Mouse (Mus musculus) layer of hippocampus, adult 8-10 months (tissue): ENCODE data around the gene Col5a1. TPM values are rescaled to one million over a fixed set of nuclear protein-coding genes. Genes with fewer than 3 reads are reported as not detected.

Experiments
- DNase-seq, 2 experiments: peaks; one replicate each; pipeline ENCODE4 v3.0.0; 2022; ENCODE audit warnings: low spot score in 2 of 2
- total RNA-seq, 4 experiments: library from RNA; stranded (reverse); gene quantifications; 2 replicates each; pipeline ENCODE4 v1.2.4; 2022

Col5a1 gene
- total RNA-seq, 4 experiments from 2014 or later = 5.5 to 7.7 (median 5.8) TPM

DNA sequence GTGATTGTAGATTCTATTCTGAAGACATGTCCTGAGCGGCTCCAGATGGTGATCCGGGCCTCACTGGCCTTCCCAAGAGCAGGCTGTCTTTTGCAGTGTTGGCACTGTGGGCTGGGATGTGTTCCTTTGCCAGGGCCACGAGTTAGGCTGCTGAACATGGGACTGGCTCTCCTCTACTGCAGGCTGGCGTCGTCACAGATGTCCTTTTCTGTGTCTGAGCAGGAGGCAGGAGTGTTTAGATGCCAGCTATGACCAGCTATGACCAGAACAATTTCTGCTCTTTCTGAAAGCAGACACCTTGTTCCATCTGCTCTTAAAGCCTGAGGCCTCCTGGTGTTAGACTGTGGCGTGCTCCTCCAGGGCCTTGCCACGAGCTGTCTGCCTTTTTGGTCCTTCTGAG is 31.9 kb downstream of the Col5a1 start:
- DNase-seq = no peak

DNA sequence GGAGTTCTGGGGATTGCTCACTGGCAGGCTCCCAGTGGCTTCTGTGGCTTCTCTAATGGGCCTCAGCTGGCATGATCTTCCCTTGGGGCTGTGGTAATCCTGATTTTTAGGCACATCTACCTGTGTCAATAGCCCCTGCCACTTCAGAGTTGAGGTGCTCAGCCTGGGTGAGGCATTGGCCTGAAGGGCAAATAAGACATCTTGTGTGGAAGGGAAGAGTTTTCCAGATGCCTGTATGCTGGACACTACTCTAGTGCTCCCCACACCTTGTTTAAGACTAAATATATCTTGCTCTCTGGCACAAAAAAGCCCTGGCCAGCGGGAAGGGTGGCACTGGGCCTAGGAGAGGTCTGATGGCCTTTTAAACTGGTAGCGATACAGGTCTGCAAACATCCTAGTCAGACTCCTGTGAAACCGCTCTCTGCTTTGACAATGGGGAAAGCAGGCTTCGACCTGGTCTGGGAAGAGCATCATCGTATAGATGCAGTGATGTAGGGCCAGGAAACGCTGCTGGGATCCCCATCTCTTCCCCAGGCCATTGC is 33.2 kb downstream of the Col5a1 start:
- no peak for DNase-seq

DNA sequence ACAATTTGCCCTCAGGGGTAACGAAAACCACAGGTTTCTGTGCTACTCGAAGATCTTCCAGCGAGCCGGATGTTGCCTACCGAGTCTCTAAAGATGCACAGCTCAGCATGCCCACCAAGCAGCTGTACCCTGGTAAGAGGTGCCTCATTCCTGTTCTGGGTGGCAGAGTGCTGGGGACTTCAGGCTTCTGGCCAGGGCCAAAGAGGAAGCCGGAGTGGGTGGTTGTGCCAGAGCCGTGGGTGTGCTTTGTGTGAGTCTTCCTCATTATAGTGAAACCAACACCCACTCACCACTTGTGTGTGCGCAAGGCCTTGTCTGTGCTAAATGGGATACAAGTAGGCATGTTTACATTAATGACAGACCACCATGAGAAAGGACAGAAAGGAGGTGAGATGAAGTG is 35.8 kb downstream of the Col5a1 start:
- no peak for DNase-seq

DNA sequence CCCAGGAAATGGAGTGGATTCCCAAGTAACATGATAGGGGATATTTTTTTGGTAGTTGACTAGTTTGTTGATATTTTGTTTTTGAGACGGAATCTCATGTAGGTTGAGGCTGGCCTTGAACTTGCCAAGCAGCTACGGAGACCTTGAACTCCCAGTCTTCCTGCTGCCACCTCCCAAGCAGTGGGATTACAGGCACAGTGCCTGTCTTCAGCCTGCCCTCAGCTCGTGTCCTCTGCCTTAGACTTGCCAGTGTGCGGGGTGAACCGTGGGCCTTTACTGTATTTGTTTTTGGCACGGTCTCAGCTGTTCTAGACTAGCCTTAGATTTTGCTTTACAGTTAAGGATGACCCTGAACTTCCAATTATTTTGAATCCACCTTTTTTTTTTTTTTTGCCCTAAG is 37.5 kb downstream of the Col5a1 start:
- DNase-seq = no peak

DNA sequence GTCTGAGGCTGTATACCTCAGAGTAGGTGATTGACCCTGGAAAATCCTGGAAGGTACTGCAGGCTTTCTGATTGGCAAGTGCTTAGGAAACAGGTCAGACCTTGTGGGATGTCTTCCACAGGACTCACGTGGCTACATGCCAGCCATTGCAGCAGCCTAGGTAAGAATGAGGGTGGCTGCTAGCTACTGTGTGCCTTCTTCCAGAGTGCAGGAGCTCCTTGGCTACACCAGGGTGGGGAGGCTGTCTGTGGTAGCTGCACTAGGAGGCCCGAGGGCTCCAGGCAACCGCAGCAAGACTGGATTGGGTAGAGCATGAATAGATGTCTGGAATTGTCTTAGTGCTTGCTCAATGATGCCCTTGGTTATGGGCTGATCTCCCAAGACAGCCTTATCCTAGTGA is 38.2 kb downstream of the Col5a1 start:
- no peak for DNase-seq

DNA sequence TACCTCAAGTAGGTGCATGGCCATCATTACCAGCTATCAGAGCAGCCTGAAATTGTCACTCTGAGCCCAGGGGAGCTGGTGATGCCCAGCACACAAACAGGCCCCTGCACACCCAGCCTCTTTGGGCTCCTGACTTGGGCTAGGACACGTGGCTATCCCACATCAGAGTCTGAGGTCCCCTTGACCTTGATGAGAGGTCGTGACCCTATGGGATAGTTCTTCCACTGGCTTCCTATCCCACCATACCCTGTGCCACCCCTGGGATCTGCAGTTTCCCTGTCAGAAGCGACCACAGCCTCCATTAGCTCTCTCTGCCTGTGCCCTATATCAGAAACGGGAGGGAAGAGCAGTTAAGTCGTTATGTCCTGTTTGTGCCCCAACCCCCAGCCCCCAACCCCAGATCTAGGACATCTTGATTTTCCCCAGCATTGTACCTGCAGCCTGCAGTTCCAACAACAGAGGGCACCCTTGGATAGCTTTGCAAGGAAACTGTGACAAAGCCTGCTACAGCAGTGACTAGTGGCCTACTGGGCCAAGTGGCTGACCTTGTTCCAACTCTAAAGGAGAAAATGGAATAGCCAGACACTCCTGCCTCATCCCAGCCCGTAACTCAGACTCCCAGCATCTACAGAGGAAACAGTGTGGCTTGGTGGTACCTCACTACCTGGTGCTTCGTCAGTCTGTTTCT is 40.4 kb downstream of the Col5a1 start:
- peak; percentile 34 to 75 for DNase-seq

DNA sequence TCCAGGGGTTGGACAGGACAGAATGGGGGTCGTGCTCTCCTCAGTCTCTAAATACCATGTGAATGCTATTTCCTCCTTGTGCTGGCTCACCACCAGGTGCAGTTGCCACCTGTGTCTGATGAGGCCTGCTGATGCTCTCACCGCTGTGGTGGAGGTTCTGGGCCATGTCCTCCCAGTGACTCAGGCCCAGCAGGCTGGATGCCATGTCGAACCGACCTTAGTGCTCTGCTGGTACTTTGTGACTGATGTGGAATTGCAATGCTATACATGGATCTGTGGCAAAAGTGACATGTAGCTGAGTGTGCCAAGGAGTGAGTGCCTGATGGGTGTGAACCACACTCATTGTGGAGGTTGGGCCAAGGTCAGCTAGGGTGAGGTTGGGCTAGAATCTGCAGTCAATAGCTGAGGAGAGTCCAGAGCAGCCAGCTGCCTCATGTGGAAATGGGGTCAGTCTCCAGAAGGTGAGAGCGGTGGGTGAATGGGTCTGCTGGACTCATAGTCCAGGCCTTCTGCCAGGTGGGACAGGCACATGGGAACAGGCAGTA is 44.3 kb downstream of the Col5a1 start:
- DNase-seq = no peak

DNA sequence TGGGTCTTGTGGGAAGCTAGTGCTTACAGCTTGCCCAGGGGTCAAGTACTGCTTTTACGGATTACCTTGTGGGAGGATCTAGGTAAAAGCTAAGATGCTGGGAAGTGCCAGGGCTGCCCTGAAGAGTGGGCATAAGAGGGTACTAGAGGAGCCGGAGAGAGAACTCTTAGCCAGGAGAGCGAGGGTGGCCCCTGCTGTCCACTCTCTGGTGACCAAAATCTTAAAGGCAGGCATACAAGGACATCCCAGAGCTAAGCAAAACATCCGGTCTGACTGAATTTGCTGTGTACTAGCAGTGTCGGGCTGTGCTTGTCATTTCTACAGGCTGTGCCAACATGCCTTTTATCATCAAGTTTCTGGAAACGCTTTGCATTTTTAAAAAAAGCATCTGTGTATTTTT is 44.9 kb downstream of the Col5a1 start:
- no peak for DNase-seq

DNA sequence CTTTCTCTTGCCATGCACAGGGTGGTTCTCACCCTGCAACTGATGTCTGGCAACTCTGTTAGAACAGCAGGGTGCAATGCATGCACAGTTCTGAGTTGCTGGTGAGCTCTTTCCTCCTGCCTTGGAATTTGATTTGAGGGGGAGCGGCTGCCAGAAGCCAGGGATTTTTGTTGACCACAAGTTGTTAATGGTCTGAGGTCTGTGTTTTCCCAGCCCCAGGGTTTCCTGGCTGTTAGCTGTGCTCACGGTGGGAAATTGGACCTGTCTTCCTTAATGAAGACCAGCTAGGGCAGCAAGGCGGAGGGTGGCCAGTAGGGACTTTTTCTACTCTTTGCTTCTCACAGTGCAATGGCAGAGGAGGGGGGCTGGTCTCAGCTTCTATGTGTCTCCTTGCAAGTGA is 45.7 kb downstream of the Col5a1 start:
- DNase-seq = no peak

DNA sequence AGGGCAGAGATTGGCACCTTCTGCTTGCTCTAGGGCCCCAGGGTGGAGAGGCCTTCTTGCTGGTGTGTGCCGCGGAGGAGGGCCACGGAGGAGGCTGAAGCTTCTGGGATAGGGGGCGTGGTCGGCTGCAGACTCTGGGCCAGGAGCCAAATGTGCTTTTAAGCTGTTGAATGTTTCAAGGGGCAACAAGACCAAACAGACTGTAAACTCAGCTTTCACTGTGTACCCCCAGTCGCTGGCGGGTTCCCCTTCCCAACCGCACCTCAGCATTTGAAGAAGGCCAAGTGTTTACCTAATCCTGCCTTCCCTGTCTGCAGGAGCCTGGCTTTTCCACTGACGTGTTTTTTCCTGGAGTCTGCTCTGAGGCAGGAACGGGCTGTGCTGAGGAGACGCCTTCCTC is 48.0 kb downstream of the Col5a1 start:
- DNase-seq = no peak

DNA sequence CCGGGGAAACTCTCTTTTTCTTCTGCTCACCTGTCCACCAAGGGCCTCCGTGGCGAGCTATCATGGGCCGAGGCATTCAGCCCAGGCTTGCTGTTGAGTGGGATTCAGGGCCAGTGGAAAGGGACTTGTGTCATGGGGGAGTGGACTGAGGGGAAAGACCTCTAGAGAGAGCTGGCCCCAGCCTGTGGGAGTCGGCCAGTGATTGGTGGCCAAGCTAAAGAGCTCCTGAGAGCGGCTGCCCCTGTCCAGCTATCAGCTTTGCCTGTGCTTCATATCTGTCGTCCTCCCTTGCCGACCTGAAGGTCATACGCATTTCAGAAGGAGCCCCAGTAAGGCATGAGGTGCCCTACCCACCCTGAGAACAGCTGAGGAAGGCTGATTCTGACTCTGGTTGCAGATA is 48.6 kb downstream of the Col5a1 start:
- no peak for DNase-seq

DNA sequence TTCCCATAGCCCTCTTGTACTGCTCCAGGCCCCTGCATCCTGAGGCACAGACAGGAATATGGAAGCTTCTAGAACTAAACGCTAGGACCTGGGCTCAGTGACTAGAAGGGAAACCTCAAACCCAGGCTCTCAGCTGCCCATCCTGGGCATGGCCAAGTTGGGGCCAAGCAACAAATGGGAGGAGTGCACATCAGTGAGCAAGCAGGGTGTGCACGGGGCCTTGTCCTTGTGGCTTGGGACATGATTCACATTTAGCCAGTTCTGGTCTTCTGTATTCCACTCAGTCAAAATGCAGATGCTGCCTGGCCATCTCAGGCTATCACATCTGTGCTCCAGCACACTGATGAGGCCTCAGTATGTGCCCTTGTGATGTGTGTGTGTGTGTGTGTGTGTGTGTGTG is 49.2 kb downstream of the Col5a1 start:
- no peak for DNase-seq

DNA sequence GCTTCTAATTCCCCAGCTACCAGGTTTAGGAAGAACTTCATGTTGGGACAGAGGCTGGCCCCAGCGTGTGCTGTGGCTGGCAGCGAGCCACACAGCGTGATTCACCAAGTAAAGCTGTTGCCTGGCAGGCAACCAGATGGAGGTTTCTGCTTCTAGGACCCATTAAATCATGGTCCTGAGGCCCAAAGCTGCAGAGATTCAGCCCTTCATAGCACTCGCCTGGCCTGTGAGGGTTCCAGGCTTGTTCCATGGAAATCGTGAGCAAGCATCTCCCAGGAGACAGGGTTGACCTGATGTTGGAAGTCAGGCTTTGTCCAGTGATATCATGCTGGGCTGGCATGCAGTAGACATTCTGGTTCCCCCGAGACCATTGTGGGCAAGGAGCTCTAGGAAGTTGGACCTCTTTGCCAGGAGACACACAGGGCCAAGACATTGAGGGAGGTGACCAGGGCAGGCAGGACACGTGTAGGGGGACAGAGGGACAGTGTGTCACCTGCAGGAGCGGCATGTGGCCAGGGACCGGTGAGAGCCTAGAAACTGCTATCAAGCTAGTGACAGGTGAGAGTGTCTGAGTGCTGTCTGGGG is 50.5 kb downstream of the Col5a1 start:
- DNase-seq = peak; percentile 28 to 67

DNA sequence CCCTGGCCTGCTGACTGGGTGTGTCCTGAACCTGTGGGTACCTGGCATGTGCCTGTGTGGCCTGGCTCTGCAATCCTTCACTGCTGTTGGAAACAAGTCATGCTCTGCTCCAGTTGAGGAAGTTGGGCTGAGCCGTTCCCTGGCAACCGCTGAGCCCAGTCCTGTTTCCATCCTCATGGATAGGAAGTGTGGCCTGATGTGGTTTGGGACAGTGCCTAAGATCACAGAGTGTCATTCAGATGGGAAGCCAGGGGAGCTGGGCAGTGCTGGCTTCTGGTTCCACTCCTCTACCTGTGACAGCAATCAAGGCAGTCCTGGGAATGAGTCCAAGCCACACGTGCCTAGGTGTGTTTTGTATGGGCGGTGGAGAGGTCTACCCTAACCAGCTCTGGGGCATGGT is 53.2 kb downstream of the Col5a1 start:
- no peak for DNase-seq

DNA sequence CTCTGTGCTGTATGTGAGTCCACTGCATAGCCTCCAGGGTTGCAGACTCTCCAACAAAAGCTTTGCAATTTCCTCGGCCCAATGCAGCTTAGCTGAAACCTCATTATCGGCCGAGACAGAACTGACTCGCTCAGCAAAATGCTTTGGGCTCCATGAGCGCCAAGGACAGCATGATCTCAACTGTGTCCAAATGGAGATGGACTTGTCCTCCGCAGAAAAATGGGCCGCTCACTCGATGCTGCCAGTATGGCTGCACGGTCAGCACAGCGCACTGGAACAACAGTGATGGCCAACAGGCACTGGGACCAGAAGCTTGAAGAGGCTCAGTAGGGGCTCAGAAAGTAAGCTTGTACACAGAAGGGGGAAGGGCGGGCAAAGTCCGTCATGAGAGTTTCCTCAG is 53.9 kb downstream of the Col5a1 start:
- no peak for DNase-seq

DNA sequence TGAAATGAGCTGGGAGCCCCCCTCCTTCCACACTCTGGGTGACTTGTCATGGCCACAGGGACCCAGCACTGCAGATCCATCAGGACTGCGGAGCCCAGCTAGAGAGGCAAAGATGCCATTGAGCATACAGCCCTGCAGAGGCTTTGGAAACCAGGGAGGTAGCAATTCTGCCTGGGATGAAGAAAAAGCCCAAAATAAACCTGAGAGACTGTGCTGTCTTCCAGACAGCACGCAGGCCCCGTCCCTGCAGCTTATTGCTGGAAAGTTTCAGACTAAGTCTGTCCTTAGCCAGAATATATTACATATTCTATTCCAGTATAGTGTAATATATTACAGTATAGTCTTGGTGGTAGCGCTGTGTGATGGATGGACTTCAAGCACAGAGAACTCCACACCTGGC is 61.0 kb downstream of the Col5a1 start:
- no peak for DNase-seq

DNA sequence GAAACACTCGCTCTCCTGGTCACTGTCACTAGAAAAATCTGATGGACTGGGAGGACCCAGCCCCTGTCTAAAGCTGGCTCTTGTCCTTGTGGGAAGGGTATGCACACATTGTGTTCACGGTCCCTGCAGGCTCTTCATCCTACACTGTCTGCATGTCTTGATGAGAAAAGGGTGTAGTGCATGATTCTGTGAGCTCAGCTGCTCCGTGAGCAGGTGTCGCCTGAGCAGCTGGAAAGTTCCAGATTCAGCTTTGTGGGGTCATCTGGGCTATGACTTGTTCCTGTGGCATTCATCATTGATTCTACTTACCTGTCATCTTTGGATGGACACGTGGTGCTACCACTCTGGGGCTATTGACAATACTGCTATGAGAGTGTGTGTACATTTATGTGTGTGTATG is 61.7 kb downstream of the Col5a1 start:
- DNase-seq = no peak

DNA sequence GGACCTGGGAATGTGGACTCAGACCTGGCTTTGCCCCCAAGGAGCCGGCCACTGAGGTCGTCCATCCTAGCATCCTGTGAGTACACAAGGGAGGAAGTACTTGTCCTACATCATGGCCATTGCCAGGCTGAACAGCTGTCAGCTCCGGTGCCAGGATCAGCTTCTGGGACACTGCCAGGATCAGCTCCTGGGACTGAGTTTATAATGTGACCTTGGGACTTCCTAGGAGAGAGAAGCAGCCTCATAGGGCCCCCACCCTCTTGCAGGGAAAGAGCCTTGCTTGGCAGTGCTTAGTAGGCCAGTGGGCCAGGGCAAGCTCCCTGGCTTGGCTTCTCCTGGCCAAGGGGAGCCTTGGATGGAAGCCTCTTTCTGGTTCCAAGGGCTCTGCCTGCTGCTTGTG is 67.6 kb downstream of the Col5a1 start:
- DNase-seq = no peak

DNA sequence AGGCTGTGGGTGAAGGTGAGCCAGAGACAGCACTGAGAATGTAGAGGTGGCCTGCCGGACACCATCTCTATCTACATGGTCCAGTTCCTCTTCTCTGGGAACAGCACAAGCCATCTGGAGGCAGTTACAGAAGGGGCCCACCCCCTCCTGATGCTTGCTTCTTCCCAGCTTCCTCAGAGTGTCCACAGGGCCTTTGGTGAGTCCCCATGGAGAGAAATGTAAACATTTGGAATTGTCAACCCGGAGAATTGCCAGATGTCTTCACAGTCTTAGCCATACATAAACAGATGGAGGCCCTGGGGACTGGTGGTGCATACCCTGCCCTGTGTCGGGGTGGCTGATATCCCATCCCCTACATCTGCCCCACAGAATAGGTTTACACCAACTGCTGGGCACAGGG is 68.7 kb downstream of the Col5a1 start:
- no peak for DNase-seq

DNA sequence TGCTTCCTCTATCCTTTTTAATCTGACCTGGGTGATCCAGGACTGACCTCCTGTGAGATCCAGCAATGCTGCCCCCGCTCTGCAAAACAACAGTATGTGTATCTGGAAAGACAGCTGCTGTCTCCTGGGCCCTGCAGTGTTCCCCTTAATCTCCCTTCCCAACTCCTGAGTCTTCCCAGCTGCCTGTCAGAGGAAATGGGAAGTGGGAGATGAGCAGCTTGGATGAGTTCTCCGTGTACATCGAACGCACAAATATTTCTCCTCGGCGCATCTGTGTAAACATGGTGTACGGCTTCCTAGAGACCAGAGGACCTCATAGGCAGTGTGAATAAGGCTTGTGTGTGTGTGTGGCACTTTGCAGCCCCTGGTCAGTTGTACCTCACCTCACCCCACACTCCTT is 70.5 kb downstream of the Col5a1 start:
- DNase-seq = no peak

DNA sequence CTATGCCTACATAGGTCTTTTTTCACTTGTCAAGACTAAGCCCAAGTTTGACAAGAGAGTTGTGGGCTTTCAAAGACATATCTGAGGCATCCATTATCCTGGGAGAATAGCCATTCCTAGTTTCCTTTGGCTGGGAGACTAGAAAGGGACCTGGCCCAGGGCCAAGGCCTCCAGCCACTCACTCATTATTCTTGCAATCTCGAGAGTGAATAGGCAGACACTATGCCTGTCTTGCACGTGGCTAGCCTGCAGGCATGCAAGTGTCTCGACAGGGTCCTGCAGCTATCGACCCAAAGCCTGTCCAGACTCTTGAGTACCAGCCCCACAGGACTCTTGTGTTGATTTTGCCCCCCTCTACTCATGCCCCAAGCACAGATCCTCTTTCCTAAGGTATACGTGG is 71.0 kb downstream of the Col5a1 start:
- no peak for DNase-seq

DNA sequence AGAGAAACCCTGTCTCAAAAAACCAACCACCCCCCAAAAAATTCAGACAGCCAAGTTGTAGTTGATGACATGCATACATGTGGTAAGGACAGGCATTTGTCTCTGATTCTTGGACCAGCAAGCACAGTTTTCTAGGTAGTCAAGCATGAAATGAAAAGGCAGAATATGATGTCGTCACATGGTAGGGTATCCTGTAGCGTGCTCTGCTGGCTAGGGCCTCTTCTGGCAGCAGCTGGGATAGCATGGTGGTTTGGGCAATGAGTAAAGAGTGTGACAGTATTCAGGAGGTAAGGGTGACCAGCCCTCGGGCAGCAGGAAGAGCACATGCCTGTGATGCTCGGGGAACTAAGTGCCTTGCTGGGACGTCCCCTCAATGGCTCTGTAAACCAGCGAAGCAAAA is 73.0 kb downstream of the Col5a1 start:
- no peak for DNase-seq

DNA sequence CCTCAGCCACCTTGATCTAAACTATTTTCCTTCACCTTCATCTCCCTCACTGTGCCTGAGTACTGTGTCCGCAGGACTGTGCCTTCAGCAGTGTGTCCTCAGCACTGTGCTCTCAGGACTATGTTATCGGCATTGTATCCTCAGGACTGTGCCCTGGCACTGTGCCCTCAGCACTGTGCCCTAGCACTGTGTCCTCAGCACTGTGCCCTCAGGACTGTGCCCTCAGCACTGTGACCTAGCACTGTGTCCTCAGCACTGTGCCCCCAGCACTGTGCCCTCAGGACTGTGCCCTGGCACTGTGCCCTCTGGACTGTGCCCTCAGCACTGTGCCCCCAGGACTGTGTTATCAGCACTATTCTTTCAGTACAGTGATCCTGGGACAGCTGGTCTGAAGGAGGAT is 75.0 kb downstream of the Col5a1 start:
- no peak for DNase-seq
